Mouse (Mus musculus): ENCODE data around the gene Pcsk1n.
A peak's percentile ranks its signal among the peaks of the same experiment; 100 is the strongest.

The Pcsk1n gene

DNA sequence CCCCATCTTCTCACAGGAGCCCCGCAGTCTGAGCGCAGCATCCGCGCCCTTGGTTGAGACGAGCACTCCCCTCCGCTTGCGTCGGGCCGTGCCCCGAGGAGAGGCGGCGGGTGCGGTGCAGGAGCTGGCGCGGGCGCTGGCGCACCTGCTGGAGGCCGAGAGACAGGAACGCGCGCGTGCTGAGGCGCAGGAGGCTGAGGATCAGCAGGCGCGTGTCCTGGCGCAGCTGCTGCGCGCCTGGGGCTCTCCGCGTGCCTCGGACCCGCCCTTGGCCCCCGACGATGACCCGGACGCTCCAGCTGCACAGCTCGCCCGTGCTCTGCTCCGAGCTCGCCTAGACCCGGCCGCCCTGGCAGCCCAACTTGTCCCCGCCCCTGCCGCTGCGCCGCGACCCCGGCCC, 2.4 kb downstream of the Pcsk1n start:
- Histone ChIP-seq H3K27me3 (ENCODE audit: control insufficient read depth, insufficient read depth, low read length, poor library complexity, severe bottlenecking) (no peaks in the 10 kb centered on the region), H3K36me3 (ENCODE audit: control insufficient read depth, insufficient read depth, low read length, poor library complexity, severe bottlenecking) (no peaks in the 10 kb centered on the region)
- DNase-seq (ENCODE audit: low read depth, low spot score), result no peak

DNA sequence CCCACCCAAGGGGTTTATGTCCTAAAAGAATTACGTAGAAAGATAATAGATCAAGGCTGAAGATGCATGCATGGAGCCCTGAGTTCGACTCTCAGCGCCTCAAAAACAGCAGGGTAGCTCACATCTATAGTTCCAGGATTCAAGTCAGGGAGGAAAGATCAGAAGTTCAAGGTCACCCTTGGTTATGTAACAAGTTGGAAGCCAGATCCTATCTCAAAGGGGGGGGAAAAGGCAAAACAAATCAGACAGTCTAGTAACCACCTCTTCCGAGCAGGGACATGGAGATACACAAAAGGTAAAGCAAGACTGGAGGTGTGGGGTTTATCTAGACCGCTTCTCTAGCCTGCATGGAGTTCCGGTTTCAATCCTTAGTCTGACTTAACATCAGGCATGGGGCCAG, 6.6 kb downstream of the Pcsk1n start:
- Histone ChIP-seq H3K27me3 (ENCODE audit: control insufficient read depth, insufficient read depth, low read length, poor library complexity, severe bottlenecking) (no peaks in the 10 kb centered on the region), H3K36me3 (ENCODE audit: control insufficient read depth, insufficient read depth, low read length, poor library complexity, severe bottlenecking) (no peaks in the 10 kb centered on the region)
- DNase-seq (ENCODE audit: low read depth, low spot score), result no peak

DNA sequence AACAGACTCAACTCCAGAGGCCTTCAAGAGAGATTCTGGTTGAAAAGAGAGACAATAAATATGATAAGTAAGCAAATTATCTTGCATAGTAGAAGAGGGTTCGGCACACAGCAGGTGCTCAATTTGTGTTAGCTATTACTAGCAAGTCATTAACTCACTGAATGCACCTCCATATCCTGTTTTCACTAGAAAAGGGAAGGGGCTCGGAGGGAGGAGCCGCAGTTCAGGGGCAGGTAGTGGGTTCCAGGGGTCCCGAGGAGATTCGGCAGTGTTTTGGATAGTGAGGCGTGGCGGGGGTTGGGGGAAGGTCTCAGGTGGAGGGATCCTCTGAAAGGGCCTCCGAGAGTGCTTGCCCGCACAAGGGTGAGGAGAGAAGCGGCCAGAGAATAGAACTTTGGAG, 7.5 kb downstream of the Pcsk1n start:
- Histone ChIP-seq H3K36me3 (ENCODE audit: control insufficient read depth, insufficient read depth, low read length, poor library complexity, severe bottlenecking) (no peaks in the 10 kb centered on the region), H3K27me3 (ENCODE audit: control insufficient read depth, insufficient read depth, low read length, poor library complexity, severe bottlenecking) (no peaks in the 10 kb centered on the region)
- DNase-seq (ENCODE audit: low read depth, low spot score), result no peak

DNA sequence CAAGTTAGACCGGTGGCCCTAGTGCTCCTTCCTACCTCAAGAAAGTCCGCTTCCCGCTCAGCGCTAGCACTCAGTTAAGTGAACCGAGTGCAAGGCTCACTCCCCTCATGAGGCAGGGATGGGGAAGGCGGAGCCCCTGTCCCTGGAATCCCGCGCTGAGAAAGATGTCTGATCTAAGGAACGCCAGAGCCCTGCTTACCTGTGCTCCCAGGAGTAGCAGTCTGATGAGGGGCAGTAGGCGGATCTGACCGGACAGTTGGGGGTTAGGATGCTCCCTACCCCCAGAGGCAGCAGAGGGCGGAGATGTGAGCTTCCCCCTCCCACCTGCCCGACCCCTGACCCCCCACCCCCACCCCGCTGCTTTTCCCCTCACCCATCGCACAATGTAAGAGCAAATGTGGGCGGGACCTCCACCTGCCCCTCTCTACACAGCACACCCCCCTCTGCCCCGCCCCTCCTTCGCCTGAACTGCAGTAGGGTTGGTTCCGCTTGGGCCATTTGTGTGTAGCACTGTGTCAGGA, 8.7 kb downstream of the Pcsk1n start, which contains the start of gene Eras:
TSS of gene Eras (minus strand) at position 338 of the 521 bp plus-strand sequence.
- no peaks in the 10 kb centered on the region for H3K36me3 ChIP-seq (ENCODE audit: control insufficient read depth, insufficient read depth, low read length, poor library complexity, severe bottlenecking)
- no peaks in the 10 kb centered on the region for H3K27me3 ChIP-seq (ENCODE audit: control insufficient read depth, insufficient read depth, low read length, poor library complexity, severe bottlenecking)
- no peak for DNase-seq (ENCODE audit: low read depth, low spot score)

DNA sequence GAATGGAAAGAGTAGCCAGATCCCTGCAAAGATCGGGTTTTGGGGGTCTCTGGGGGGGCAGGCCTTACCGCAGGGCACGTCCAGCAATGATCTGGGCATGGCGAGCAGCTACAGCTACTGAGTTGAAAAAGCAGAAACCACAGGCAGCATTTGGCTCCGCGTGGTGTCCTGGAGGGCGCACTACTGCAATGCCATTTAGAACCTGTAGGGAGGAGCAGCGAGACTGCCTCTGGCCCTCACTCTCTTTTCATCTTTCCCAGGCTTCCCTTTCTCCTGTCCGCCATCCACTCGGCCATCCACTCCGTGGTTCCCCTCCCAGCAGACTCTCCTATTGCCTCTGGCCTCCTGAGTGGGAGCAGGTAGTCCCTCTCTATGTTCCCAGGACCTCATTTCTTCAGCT, 17.3 kb downstream of the Pcsk1n start:
- Histone ChIP-seq H3K27me3 (ENCODE audit: control insufficient read depth, insufficient read depth, low read length, poor library complexity, severe bottlenecking) (no peaks in the 10 kb centered on the region), H3K36me3 (ENCODE audit: control insufficient read depth, insufficient read depth, low read length, poor library complexity, severe bottlenecking) (no peaks in the 10 kb centered on the region; the same call in 1 of the 2 replicates)
- DNase-seq (ENCODE audit: low read depth, low spot score), result no peak

DNA sequence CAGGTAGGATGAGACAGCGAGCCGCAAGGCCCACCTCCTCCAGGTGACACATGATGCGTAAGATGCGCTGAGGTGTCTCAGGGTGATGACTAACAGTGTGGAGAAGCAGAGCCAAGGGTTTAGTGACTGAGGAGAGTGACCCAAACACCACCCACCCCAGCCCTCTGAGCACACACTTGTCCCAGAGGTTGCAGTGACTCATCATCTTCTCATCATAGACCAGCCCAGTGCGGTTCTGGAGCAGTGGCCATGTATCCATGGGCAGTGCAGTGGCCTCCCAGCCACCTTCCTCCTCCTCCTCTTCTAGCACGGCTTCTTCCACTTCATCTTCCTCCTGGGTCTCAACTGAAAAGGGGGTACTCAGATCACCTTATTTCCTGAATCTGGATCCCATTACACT, 18.0 kb downstream of the Pcsk1n start:
- H3K27me3 ChIP-seq (ENCODE audit: control insufficient read depth, insufficient read depth, low read length, poor library complexity, severe bottlenecking), result no peaks in the 10 kb centered on the region
- DNase-seq (ENCODE audit: low read depth, low spot score), result no peak
- no peaks in the 10 kb centered on the region; the same call in 1 of the 2 replicates for H3K36me3 ChIP-seq (ENCODE audit: control insufficient read depth, insufficient read depth, low read length, poor library complexity, severe bottlenecking)

DNA sequence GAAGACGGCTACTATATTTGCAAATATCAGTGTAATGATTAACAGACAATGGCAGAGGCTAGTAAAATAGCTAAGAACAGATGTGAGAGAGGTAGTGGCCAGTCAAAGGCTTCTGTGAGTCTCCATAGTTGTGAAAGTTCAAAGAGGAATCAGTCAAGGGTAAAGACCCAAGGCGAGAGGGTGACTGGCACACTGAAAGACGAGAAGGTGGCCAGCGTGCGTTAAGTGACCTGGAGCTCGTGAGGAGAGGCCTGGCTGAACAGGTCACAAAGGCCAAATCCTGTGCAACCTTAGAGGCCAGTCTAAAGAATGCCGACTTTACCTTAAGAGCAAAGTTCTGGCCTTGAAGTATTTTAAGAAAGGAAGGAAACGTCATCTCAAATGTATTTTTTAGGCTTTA, 26.0 kb downstream of the Pcsk1n start:
- DNase-seq (ENCODE audit: low read depth, low spot score), result no peak
- no peaks in the 10 kb centered on the region for H3K27me3 ChIP-seq (ENCODE audit: control insufficient read depth, insufficient read depth, low read length, poor library complexity, severe bottlenecking)
- no peaks in the 10 kb centered on the region for H3K36me3 ChIP-seq (ENCODE audit: control insufficient read depth, insufficient read depth, low read length, poor library complexity, severe bottlenecking)

DNA sequence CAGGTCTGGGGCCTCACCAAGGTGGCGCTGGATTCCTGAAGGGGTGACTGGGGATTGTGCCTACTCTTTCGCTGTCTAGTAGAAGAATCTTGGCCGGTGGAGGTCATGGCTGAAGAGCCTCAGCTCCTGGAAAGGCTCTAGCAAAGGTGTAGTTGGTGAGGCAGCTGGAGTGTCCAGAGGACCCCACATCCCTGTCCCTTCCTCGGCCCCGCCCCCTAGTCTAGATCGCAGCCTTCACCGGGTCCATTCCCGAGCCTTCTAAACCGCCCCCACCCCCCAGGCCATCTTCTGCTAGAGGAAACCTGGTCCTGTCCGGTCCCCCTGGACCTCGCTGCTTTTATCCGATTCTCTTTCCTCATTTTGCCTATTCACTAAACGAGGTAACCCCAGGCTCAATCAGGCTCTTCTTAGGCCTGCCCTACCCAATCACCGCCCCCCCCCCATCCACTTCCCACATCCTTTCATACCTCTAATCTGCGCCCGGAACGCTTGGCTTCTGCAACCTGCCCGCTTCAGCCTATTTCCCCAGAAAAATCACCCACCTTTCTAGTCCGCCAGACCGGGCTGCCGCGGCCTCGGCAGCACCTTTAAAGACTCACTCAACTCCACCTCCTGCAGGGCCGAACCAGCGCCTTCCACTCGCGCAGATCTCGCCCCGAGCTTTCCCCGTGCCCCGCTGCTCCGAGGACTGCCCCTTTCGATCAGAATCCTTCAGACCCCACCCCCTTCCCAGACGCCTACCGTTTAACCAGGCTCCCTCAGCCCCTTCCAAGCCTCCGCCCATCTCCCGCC, 27.7 kb downstream of the Pcsk1n start, which contains the start of gene Hdac6:
TSS of gene Hdac6 (minus strand) at position 782 of the 792 bp plus-strand sequence.
- DNase-seq (ENCODE audit: low read depth, low spot score), result no peak
- no peaks in the 10 kb centered on the region for H3K36me3 ChIP-seq (ENCODE audit: control insufficient read depth, insufficient read depth, low read length, poor library complexity, severe bottlenecking)

DNA sequence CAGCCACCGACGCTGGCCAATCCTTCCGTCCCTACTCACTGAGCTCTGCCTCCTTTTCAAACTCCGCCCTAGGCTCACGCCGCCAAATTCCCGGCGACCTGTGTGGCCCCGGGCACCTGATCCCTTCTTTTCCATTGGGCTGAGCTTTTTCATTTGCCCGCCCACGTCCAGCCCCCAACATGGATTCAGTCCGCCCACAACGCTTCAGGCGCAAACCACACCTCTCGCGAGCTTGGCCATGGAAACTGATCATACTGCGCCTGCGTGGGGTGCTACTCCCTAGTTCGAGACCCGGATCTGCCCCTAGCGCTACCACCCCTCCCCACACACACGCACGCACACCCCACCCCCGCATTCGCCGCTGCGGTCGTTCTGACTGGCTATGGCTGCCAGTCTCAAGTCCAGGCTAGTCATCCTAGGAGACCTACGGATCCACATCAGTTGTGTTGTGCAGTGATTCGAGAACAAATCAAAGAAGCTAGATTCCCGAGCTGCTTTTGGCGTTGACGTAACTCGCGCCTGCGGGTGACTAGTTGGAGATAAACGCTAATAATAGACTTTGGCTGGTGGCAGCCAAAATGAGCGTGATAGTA, 28.4 kb downstream of the Pcsk1n start:
- peak; percentile 92 for DNase-seq (ENCODE audit: low read depth, low spot score)
- Histone ChIP-seq H3K36me3 (ENCODE audit: control insufficient read depth, insufficient read depth, low read length, poor library complexity, severe bottlenecking) (no peaks in the 10 kb centered on the region), H3K27me3 (ENCODE audit: control insufficient read depth, insufficient read depth, low read length, poor library complexity, severe bottlenecking) (no peaks in the 10 kb centered on the region)

More for the DNA sequence above, 27.7 kb downstream of the Pcsk1n start, which contains the start of gene Hdac6:
- H3K27me3 ChIP-seq (ENCODE audit: control insufficient read depth, insufficient read depth, low read length, poor library complexity, severe bottlenecking), result no peaks in the 10 kb centered on the region

DNA sequence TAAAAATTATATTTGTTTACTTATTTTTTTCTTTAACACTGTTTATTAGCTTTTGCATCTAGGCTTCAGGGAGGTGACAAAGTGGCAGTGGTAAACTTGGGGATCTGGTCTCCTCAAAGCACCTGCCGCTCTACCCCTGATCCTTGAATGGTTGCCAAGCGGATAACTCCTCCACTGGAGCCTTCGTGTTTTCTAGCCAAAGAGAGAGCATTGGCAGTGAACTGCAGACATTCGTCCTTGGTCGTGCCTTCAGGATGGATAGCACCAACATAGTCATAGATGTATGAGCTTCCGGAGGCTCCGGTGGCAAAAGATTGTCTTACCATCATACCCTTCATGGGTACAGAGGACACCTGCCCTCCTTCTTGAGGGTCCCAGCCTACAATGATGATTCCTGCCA, 30.5 kb downstream of the Pcsk1n start:
- H3K36me3 ChIP-seq (ENCODE audit: control insufficient read depth, insufficient read depth, low read length, poor library complexity, severe bottlenecking), result no peaks in the 10 kb centered on the region
- DNase-seq (ENCODE audit: low read depth, low spot score), result no peak
- H3K27me3 ChIP-seq (ENCODE audit: control insufficient read depth, insufficient read depth, low read length, poor library complexity, severe bottlenecking), result no peaks in the 10 kb centered on the region

DNA sequence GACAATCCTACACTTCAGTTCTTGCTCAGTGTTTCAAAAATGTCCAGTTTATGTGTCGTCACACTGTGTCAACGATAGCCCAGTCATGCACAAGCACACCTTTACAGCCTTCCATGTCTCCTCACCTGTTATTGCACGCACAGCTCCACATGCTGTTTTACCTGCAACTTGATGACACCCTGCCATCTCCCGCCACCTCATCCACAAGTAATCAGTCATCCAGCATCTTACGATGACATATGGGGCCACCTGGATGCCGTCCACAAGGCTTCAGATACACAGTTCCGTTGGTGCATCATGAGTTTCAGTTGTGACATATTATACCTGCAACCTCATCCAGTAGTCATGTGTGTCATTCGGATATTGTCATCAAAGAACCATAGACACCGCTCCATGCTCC, 39.2 kb downstream of the Pcsk1n start:
- Histone ChIP-seq H3K36me3 (ENCODE audit: control insufficient read depth, insufficient read depth, low read length, poor library complexity, severe bottlenecking) (no peaks in the 10 kb centered on the region), H3K27me3 (ENCODE audit: control insufficient read depth, insufficient read depth, low read length, poor library complexity, severe bottlenecking) (no peaks in the 10 kb centered on the region)
- DNase-seq (ENCODE audit: low read depth, low spot score), result no peak

DNA sequence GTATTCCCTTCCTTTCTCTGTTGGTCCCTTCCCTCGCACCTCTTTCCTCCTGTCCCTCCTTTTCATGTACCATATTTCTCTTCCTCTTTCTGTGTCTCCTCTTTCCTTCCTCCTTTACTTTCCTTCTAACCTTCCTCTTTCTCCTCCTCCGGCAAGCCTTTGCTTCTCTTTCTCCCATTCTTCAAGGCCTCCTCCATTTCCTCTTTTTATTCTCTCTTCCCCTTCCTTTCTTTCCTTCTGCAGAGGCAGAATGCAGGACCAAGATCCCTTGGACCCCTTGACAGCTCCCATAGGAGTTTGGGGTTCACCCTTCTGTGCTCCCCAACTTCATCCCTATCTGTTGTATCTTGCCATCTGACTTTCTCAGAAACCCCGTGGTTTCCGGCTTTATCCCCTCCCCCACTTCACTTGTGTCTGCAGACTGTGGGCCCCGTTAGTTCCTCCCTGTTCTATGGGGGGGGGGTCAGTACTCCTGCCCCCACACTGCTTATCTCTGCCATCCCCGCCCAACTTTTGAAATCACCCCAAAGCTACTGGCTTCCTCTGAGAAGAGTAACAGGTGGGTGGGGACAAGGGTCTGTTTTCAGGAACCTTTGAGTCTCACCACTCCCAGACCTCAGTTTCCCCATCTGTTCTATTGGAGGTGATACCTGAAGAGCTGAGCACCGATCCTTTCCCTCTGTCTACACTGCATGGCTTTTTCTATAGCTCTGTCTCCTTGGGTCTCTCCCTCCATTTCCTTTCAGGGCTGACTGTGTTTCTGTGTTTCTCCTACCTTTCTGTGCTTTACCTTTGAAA, 44.4 kb downstream of the Pcsk1n start:
- H3K27me3 ChIP-seq (ENCODE audit: control insufficient read depth, insufficient read depth, low read length, poor library complexity, severe bottlenecking), result no peaks in the 10 kb centered on the region
- peak; percentile 1 for DNase-seq (ENCODE audit: low read depth, low spot score)
- H3K36me3 ChIP-seq (ENCODE audit: control insufficient read depth, insufficient read depth, low read length, poor library complexity, severe bottlenecking), result no peaks in the 10 kb centered on the region

DNA sequence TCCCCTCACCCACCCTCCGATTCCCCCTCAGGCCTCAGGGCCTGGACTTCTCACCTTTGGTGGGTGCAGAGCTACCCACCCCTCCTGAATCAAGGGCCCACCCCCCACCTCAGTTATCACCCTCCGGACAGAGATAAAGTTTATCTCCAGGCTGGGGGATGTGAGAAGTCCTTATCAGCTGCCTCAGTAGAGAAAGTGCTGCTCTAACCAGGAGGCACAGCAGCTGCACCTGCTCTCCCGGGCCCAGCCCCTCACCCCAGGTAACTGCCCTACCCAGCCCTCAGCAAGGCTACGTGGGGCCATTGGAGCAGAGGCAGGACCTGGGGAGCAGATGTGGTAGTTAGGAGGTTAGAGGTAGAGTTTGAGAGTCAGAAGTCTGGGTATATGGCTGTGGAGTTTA, 46.5 kb downstream of the Pcsk1n start:
- no peak for DNase-seq (ENCODE audit: low read depth, low spot score)
- Histone ChIP-seq H3K36me3 (ENCODE audit: control insufficient read depth, insufficient read depth, low read length, poor library complexity, severe bottlenecking) (no peaks in the 10 kb centered on the region), H3K27me3 (ENCODE audit: control insufficient read depth, insufficient read depth, low read length, poor library complexity, severe bottlenecking) (no peaks in the 10 kb centered on the region)

DNA sequence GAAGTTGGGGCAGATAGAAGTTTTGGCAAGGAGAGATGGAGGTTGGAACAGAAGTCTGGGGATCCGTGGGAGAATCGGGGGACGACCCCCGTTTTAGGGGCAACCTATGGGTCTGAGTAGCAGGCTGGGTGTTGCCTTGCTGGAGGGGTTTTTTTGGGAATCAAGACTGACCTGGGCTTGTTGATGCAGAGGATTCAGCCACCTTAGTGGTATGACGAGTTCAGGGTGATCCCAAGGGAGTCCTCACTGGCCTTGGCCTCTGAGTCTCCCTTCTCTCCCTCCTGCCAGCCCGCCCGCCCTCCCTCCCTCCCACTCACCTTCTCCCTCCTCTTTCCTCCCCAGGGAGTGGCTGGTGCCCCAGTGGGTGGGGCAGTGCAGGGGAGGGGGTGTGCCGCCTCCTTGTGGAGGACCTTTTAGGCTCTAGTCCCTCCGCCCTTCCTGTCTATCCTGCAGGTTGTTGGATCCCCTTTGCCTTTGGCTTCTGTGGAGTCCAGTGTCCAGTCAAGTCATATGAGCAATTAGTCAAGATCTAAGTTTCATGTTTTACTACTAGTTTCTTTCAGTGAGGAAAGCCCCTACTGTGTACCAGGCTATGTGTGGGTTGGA, 48.1 kb downstream of the Pcsk1n start:
- no peaks in the 10 kb centered on the region for H3K36me3 ChIP-seq (ENCODE audit: control insufficient read depth, insufficient read depth, low read length, poor library complexity, severe bottlenecking)
- DNase-seq (ENCODE audit: low read depth, low spot score), result no peak
- H3K27me3 ChIP-seq (ENCODE audit: control insufficient read depth, insufficient read depth, low read length, poor library complexity, severe bottlenecking), result no peaks in the 10 kb centered on the region
